Mouse (Mus musculus): Measurements from ENCODE around the gene Tcea2.

GRCm38 (mm10) chr2:181698241-181698640, 18.1 kb downstream of the Tcea2 start, which contains the start of gene Lkaaear1:
- no peak for TF ChIP-seq CTCF (IDR thresholded peaks at IDR 0.05; ENCODE audit: low read depth)
- TF ChIP-seq EP300 (IDR thresholded peaks at IDR 0.05; ENCODE audit: low read depth) = no peak

Data from liver, postnatal 0 days (tissue).